Mouse (Mus musculus): ENCODE measurements around the gene Rabgap1l.

GRCm38 (mm10) chr1:160290242-160290641 is 502.8 kb downstream of the Rabgap1l start:
- TF ChIP-seq POLR2A (IDR thresholded peaks at IDR 0.05; ENCODE audit: insufficient read depth, low read length) (no peak), CTCF (IDR thresholded peaks at IDR 0.05; ENCODE audit: low read depth, low read length) (no peak)
